Mouse (Mus musculus) cerebellum, adult 11-12 months (tissue): ENCODE results near the gene Hsf4.
A peak's percentile ranks its signal among the peaks of the same experiment; 100 is the strongest.

Experiments
- DNase-seq: peaks from one replicate; pipeline ENCODE4 v3.0.0; 2022

The Hsf4 gene

GRCm38 (mm10) chr8:105259721-105260320 is 9.8 kb upstream of the Hsf4 start:
- DNase-seq = peak; percentile 65

GRCm38 (mm10) chr8:105260371-105261099 is 9.1 kb upstream of the Hsf4 start:
- no peak for DNase-seq

GRCm38 (mm10) chr8:105261326-105261980 is 8.1 kb upstream of the Hsf4 start:
- no peak for DNase-seq

- DNase-seq = no peak
These were observed 6.2 kb upstream of the Hsf4 start for GRCm38 (mm10) chr8:105263244-105263912.

GRCm38 (mm10) chr8:105264024-105264982 is 5.3 kb upstream of the Hsf4 start, which contains the start of the genes Tradd and Fbxl8:
Gene Tradd, minus strand, starts transcription at chr8:105264609.
Gene Fbxl8, plus strand, starts transcription at chr8:105264648.
- peak; percentile 59 for DNase-seq

GRCm38 (mm10) chr8:105265128-105265527 is 4.5 kb upstream of the Hsf4 start:
- peak; percentile 32 for DNase-seq

- DNase-seq = peak; percentile 35
These were observed 2.8 kb upstream of the Hsf4 start for GRCm38 (mm10) chr8:105266775-105267174.

GRCm38 (mm10) chr8:105268342-105269074 is 1.1 kb upstream of the Hsf4 start:
- peak; percentile 82 for DNase-seq

GRCm38 (mm10) chr8:105269075-105269458 is 534 bp upstream of the Hsf4 start:
- no peak for DNase-seq

- peak; percentile 53 for DNase-seq
These were observed 707 bp downstream of the Hsf4 start for GRCm38 (mm10) chr8:105270101-105270915.

GRCm38 (mm10) chr8:105270916-105271186 is 1.2 kb downstream of the Hsf4 start:
- DNase-seq = peak; percentile 41

GRCm38 (mm10) chr8:105275387-105275786 is 5.8 kb downstream of the Hsf4 start:
- DNase-seq = no peak

GRCm38 (mm10) chr8:105275840-105276239 is 6.2 kb downstream of the Hsf4 start, which contains the start of gene Nol3:
Gene Nol3, plus strand, starts transcription at chr8:105276140.
- DNase-seq = no peak

- peak; percentile 46 for DNase-seq
These were observed 6.9 kb downstream of the Hsf4 start for GRCm38 (mm10) chr8:105276292-105277120.

GRCm38 (mm10) chr8:105278911-105279334 is 9.3 kb downstream of the Hsf4 start:
- DNase-seq = peak; percentile 95

GRCm38 (mm10) chr8:105280567-105280966 is 11.0 kb downstream of the Hsf4 start:
- DNase-seq = no peak

GRCm38 (mm10) chr8:105281821-105282220 is 12.2 kb downstream of the Hsf4 start:
- no peak for DNase-seq

- DNase-seq = no peak
These were observed 12.6 kb downstream of the Hsf4 start for GRCm38 (mm10) chr8:105282239-105282638.

GRCm38 (mm10) chr8:105283074-105283473 is 13.5 kb downstream of the Hsf4 start:
- peak; percentile 77 for DNase-seq

GRCm38 (mm10) chr8:105285514-105285913 is 15.9 kb downstream of the Hsf4 start:
- DNase-seq = peak; percentile 61
